Mouse (Mus musculus) heart, embryonic 13.5 days (tissue): ENCODE measurements at regions not wholly inside any gene's neighbourhood (a gene's known extent, or its start where the extent isn't known, plus 50 kb on each side); places are given as distances from the start of the nearest gene placed in this dataset.

Experiments
- ATAC-seq: fragments of 200-750 bp; cut with Nextera tagmentation; 2 replicates; pipeline ENCODE4 v1.8.0; 2017; ENCODE audit warnings: moderate TSS enrichment; ENCODE audit not compliant: insufficient number of reproducible peaks, low FRiP score, low TSS enrichment; ENCODE audit errors: extremely low read depth
- H3K27ac ChIP-seq: fragments of 300-500 bp; sonication (generic); replicated peaks from 2 replicates; pipeline ENCODE4 v1.5.1; 2015; ENCODE audit warnings: moderate library complexity, mild to moderate bottlenecking, inconsistent platforms
- H3K27me3 ChIP-seq: fragments of 300-500 bp; sonication (generic); replicated peaks from 2 replicates; pipeline ENCODE4 v1.6.1; 2015; ENCODE audit warnings: mild to moderate bottlenecking, inconsistent platforms
- H3K36me3 ChIP-seq: fragments of 300-500 bp; sonication (generic); 2 replicates; pipeline ENCODE4 v1.6.1; 2015; ENCODE audit warnings: mild to moderate bottlenecking, inconsistent platforms
- H3K4me1 ChIP-seq: fragments of 300-500 bp; sonication (generic); 2 replicates; pipeline ENCODE4 v1.6.1; 2015; ENCODE audit warnings: inconsistent platforms
- H3K4me2 ChIP-seq: fragments of 300-500 bp; sonication (generic); 2 replicates; pipeline ENCODE4 v1.6.1; 2015; ENCODE audit warnings: inconsistent platforms, mild to moderate bottlenecking, moderate library complexity
- H3K4me3 ChIP-seq: fragments of 300-500 bp; sonication (generic); 2 replicates; pipeline ENCODE4 v1.5.1; 2015; ENCODE audit warnings: moderate library complexity, mild to moderate bottlenecking, inconsistent platforms
- H3K9ac ChIP-seq: fragments of 300-500 bp; sonication (generic); 2 replicates; pipeline ENCODE4 v1.6.1; 2015; ENCODE audit warnings: inconsistent platforms, mild to moderate bottlenecking, moderate library complexity
- H3K9me3 ChIP-seq: fragments of 300-500 bp; sonication (generic); 2 replicates; pipeline ENCODE4 v1.6.1; 2016; ENCODE audit warnings: inconsistent platforms
- WGBS: fragments of 180-500 bp; shearing (Covaris S2); methylation state at CpG from one replicate; pipeline ENCODE4 v1.1.7; 2015; ENCODE audit warnings: mixed read lengths; 5-methylcytosine and 5-hydroxymethylcytosine counted together

DNA sequence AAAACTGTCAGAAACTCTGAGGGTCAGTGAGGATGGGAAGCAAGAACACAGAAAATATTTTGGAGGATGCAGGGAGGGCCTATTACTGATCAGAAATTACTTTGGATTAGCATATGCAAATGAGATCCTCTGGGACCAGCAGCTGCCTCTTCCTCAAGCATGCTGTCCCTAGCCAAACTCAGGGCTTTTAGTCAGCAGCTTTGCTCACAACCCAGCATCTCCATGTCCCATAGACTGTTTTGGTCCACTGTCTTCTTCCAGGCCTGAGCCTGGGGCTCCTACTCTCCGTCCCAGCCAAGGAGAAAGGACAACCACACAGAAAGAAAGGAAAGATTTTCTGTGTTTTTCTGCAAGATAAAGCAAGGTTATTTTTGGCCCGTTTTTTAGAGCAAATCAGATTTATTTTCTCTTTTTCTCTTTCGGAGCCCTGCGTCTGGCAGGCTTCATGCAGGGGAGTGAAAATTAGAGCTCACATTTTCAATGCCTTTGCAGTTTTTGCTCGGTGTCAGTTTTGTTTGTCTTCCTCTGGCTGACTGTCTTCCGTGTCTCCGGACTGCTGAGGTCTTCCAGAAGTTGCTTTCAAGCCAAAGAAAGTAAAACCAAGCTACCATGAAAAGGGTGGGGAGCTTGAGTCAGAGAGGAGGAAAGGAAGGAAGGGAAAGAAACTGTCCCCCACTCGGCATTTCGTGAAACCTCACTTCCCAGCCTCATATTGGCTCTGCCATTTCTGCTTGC, 445.5 kb upstream of the Cdh11 start:
- H3K36me3 ChIP-seq: no peaks in the 10 kb centered on the region
- H3K4me2 ChIP-seq: no peak overlapping the region
- H3K4me1 ChIP-seq: peaks cover 28% of the 10 kb centered on the region
- ATAC-seq: no peak
- peak overlapping the region; percentile 53 for H3K27ac ChIP-seq
- no peaks in the 10 kb centered on the region for H3K9me3 ChIP-seq
- H3K27me3 ChIP-seq: no peaks in the 10 kb centered on the region
- H3K9ac ChIP-seq: no peak overlapping the region
- 35% methylated on average over 9 of the region's 9 CpGs for WGBS
- H3K4me3 ChIP-seq: no peak overlapping the region

DNA sequence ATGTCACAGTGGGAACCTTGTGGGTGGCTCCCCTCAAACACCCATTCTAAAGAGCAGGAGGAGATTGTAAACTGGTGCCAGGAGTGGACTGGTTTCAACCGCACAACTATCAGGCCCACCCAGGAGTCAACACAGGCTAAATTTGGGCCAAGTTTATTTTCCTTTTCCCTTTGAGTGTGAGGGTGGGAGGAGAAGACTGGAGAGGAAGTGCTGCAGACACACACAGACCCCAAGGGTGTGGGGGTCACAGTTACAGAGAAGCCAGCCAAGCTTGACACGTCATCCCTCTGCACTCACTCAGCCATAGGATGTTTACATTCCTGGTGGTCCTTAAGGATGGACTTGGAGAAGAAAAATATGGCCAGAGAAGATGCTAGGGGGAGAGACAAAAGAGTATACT, 448.9 kb upstream of the Cdh11 start:
- 16% methylated on average over 2 of the region's 2 CpGs for WGBS
- Histone ChIP-seq H3K4me1 (peaks cover 28% of the 10 kb centered on the region), H3K4me2 (no peak overlapping the region), H3K9me3 (no peaks in the 10 kb centered on the region), H3K27me3 (no peaks in the 10 kb centered on the region), H3K27ac (peak overlapping the region; percentile 55), H3K4me3 (no peak overlapping the region), H3K36me3 (no peaks in the 10 kb centered on the region), H3K9ac (no peak overlapping the region)
- peak; percentile 61; the same call in 1 of the 2 replicates for ATAC-seq

DNA sequence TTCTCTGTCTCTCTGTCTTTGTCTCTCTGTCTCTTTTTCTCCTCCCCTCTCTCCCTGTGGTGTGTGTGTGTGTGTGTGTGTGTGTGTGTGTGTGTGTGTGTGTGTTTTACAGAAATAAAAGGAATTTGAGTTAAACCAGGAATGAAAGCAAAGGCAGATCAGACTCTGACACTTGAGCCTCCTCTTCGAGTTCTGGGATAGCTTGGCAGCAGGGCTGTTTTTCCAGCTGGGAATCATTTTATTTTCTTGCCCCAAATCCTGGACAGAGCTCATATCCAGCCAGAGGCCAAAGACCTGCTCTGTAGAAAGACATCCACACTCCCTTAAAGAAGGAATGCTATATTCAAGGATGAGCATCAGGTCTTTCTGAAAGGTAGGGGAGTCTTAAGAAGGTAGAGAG, 450.2 kb upstream of the Cdh11 start:
- no peak overlapping the region for H3K4me3 ChIP-seq
- no peaks in the 10 kb centered on the region for H3K9me3 ChIP-seq
- H3K4me1 ChIP-seq: peaks cover 22% of the 10 kb centered on the region
- ATAC-seq: no peak
- no peaks in the 10 kb centered on the region for H3K27me3 ChIP-seq
- no peak overlapping the region for H3K9ac ChIP-seq
- no peak overlapping the region; the same call in 1 of the 2 replicates for H3K27ac ChIP-seq
- no peaks in the 10 kb centered on the region for H3K36me3 ChIP-seq
- WGBS: 25% methylated on average over 1 of the region's 1 CpGs
- no peak overlapping the region for H3K4me2 ChIP-seq

DNA sequence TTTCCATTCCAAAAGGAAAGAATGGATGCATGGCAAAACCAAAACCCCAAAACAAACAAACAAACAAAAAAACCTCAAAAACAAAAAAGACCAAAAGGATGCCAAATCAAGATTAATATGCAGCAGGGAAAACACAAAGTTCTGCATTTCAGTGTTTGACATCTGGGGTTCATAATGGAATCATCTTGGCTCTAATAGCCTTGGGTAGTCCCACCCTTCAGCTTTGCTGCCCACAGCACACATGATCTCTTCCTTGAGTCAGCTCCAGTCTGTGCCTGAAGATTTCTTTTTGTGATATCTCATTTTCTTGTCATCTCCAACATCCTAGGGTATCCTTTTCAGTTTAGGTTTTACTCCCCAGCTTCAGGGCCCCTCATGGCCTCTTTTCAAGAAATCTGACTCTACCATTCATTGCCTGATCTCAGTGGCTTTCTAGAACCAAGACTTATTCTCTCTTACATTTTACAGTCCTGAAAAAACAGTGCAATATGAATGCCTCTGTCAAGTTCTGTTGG, 453.1 kb upstream of the Cdh11 start:
- peaks cover 9% of the 10 kb centered on the region for H3K4me1 ChIP-seq
- no peak overlapping the region for H3K4me2 ChIP-seq
- no peak overlapping the region for H3K4me3 ChIP-seq
- H3K9ac ChIP-seq: no peak overlapping the region
- H3K36me3 ChIP-seq: no peaks in the 10 kb centered on the region
- no peaks in the 10 kb centered on the region for H3K27me3 ChIP-seq
- no peaks in the 10 kb centered on the region for H3K9me3 ChIP-seq
- ATAC-seq: no peak
- no peak overlapping the region for H3K27ac ChIP-seq

DNA sequence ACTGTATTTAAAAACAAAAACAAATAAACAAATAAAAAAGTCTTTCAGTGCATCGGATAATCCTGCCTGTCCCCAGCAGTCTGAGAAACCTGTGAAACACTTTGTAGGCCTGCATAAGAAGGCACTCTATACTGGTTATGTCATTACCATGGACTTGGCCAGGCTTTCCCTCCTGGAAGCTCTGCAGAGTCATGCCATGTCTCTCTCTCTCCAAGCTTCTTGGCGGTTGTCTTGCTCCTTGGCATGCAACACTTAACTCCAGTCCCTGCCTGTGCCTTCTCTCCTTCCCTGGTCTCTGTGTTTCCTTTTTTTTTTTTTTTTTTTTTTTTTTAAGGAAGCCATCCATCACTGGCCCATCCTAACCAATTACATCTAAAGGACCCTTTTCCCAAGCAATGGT, 458.7 kb upstream of the Cdh11 start:
- WGBS: 58% methylated on average over 2 of the region's 2 CpGs
- no peaks in the 10 kb centered on the region for H3K36me3 ChIP-seq

DNA sequence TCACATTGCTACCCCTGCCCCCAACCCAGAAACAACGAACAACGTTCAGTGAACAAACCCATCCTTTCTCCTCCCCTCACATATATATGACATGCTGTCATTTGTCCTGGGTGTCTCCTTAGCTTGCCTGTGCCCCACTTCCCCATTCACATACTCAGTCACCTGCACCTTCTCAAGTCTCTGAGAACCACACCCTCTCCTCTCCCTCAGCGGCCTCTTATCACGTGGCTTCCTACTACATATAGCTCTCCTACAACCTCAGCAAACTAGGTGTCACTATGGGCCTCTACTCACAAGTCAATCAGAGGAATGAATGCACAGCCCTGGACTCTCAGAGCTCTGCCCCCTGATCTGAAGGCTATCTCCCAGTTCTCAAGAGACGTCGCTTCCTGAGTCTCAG, 459.2 kb upstream of the Cdh11 start:
- H3K9ac ChIP-seq: no peak overlapping the region
- H3K4me1 ChIP-seq: 0 out of 2 replicates have a peak, but pooled peaks cover 5% of the 10 kb centered on the region
- no peak overlapping the region for H3K27ac ChIP-seq
- no peaks in the 10 kb centered on the region for H3K9me3 ChIP-seq
- no peak overlapping the region for H3K4me3 ChIP-seq
- no peak overlapping the region for H3K4me2 ChIP-seq
- 48% methylated on average over 6 of the region's 6 CpGs for WGBS
- H3K27me3 ChIP-seq: no peaks in the 10 kb centered on the region
- no peak for ATAC-seq
- H3K36me3 ChIP-seq: no peaks in the 10 kb centered on the region

More for the DNA sequence above, 458.7 kb upstream of the Cdh11 start:
- Histone ChIP-seq H3K4me3 (no peak overlapping the region), H3K4me1 (0 out of 2 replicates have a peak, but pooled peaks cover 5% of the 10 kb centered on the region), H3K27me3 (no peaks in the 10 kb centered on the region), H3K9ac (no peak overlapping the region), H3K27ac (no peak overlapping the region), H3K4me2 (no peak overlapping the region), H3K9me3 (no peaks in the 10 kb centered on the region)
- no peak for ATAC-seq

DNA sequence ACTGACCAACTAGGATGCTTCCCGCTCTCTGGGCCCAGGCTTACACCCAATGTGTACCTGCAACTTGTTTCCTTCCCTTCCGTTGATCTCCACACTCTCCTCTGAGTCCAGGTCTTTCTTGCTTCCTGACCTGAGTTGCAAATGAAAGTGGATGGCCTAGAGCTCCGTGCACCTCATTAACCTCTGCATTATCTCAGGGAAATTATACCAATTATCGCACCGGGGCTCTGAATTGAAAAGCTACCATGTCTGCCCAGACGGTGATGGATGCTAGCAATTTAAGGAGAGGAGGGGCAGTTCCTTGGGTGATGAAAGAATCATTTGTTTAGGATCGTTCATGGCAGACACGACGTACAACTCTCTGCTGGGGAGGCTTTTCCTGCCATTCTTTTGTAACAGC, 460.4 kb upstream of the Cdh11 start:
- no peak overlapping the region for H3K9ac ChIP-seq
- no peak overlapping the region for H3K27ac ChIP-seq
- H3K4me3 ChIP-seq: no peak overlapping the region
- no peaks in the 10 kb centered on the region for H3K36me3 ChIP-seq
- H3K4me2 ChIP-seq: no peak overlapping the region
- ATAC-seq: no peak
- 56% methylated on average over 9 of the region's 9 CpGs for WGBS
- no peaks in the 10 kb centered on the region for H3K27me3 ChIP-seq
- no peaks in the 10 kb centered on the region for H3K9me3 ChIP-seq
- H3K4me1 ChIP-seq: 0 out of 2 replicates have a peak, but pooled peaks cover 5% of the 10 kb centered on the region

DNA sequence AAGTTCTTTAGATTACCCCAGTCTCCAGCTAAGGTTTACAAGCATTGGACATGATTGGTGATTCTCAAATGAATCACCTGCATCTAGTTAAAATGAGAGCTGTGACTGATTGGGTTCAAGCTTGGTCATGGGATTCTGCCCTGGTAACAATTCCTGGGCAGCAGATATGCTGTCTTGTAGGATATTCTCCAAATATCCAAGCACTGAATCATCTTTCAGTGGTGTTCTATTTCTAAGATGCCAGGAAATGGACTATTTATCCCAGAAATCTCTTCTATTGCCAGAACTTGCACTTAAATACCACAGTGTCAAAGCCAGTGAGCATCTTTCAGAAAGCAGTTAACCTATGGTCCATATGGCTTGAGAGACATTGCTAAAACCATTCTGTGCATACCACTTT, 475.8 kb upstream of the Cdh11 start:
- Histone ChIP-seq H3K27me3 (no peaks in the 10 kb centered on the region), H3K4me1 (no peaks in the 10 kb centered on the region), H3K9ac (no peak overlapping the region), H3K4me2 (no peak overlapping the region), H3K4me3 (no peak overlapping the region), H3K27ac (no peak overlapping the region), H3K36me3 (no peaks in the 10 kb centered on the region), H3K9me3 (no peaks in the 10 kb centered on the region)
- no peak for ATAC-seq

DNA sequence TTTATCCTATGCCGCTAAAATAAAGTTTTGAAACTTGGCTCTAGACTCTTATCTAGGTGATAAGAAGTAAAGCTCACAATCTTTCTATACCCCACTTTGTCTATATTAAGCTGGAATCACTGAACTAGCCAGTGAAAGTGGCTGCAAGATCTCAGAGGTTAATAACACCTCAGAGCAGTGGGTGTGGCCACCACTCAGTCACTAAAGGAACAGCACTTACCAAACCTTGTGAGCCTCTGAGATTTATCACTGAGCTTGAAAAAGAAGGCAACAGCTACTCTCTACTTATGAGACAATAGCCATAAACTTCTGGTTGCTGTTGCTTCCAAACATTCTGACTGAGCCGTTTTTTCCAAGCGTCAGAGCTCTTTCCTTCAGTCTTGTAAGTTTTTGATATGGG, 484.6 kb upstream of the Cdh11 start:
- 64% methylated on average over 3 of the region's 3 CpGs for WGBS
- Histone ChIP-seq H3K4me1 (peaks cover 12% of the 10 kb centered on the region), H3K9me3 (no peaks in the 10 kb centered on the region), H3K9ac (no peak overlapping the region), H3K36me3 (no peaks in the 10 kb centered on the region), H3K4me2 (no peak overlapping the region), H3K27ac (no peak overlapping the region), H3K4me3 (no peak overlapping the region), H3K27me3 (no peaks in the 10 kb centered on the region)
- ATAC-seq: no peak

DNA sequence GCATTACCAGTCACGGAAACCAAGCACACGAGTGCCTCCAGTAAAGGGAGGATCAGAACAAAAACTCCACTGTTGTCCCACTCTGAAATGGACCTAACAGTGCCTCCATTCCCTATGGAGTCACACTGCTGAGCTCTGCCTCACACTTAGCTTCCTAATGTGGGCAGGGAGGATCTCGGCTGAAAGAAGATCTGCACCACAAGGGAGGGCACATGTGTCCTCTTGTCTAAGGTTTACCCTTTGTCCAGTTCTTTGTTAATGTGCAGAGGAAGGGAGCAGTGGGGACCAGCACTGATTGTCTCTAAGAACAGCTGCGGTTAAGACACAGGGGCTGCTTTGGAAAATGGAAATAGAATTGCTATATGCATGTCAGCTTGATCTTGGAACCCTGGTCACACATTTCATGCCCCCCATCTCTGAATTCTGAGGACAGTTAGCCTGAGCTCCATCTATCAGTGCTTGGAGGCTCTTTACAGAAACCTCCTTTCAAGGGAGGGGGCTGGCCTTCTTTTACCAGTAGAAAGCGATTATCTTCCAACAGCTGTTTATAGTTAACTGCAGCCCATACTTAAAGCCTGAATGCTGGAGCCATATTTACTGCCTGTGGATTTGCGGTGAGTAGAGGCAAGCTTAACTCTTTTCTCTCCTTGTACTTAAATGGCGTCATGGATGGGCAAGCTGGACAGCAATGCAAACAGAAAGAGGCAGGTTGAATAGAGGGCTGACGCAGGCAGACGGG, 485.5 kb upstream of the Cdh11 start:
- WGBS: 71% methylated on average over 9 of the region's 9 CpGs
- no peak overlapping the region for H3K4me2 ChIP-seq
- H3K9ac ChIP-seq: no peak overlapping the region
- H3K27ac ChIP-seq: no peak overlapping the region
- H3K27me3 ChIP-seq: no peaks in the 10 kb centered on the region
- H3K4me1 ChIP-seq: peaks cover 12% of the 10 kb centered on the region
- no peaks in the 10 kb centered on the region for H3K9me3 ChIP-seq
- no peak overlapping the region for H3K4me3 ChIP-seq
- no peaks in the 10 kb centered on the region for H3K36me3 ChIP-seq
- no peak for ATAC-seq

DNA sequence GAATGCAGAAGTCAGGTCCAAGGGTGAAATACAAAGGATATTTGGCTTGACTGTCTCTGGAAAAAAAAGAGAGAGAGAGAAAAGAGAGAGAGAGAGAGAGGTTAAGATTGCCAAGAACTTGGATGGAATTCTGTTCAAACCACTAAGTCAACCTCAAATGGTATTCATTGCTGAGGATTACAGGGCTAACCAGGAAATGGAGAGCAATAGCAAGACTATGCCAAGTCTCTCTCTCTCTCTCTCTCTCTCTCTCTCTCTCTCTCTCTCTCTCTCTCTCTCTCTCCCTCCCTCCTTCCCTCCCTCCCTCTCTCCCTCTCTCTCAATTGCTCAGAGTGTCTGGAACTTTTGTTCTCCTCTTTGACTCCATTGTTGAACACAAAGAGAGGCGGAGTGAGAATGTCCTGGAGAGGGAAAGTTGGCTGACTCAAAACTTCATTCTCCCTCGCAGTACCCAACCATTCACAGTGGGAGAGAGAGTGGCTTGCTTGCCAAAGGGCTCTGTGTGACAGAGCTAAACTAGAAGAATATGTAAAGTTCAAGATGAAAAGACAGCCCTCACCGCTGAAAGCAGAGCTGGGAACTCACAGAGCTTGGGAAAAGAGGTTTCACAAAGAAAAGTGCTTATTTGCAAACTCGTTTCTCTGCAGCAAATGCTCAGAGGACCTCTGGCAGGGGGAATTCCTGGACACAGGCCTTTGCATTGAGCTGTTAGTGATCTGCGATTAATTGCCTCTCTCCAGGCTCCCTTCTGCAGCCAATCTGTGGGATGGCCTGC, 487.1 kb upstream of the Cdh11 start:
- no peak for ATAC-seq
- Histone ChIP-seq H3K4me2 (no peak overlapping the region), H3K9ac (no peak overlapping the region), H3K4me1 (peaks cover 12% of the 10 kb centered on the region), H3K9me3 (no peaks in the 10 kb centered on the region), H3K36me3 (no peaks in the 10 kb centered on the region), H3K4me3 (no peak overlapping the region), H3K27ac (0 out of 2 replicates have a peak overlapping the region, but pooled peaks have one; percentile 20), H3K27me3 (no peaks in the 10 kb centered on the region)
- WGBS: 25% methylated on average over 5 of the region's 5 CpGs
